Mouse (Mus musculus) heart, adult 2 months (tissue): ENCODE data around the gene Ctsk.

Experiments
- CTCF ChIP-seq: fragments of 200-600 bp; IDR thresholded peaks from 2 replicates; pipeline ENCODE4 v1.8.1; 2022; ENCODE audit warnings: antibody characterized with exemption, mild to moderate bottlenecking, moderate library complexity
- POLR2A ChIP-seq: fragments of 200-500 bp; IDR thresholded peaks from 2 replicates; pipeline ENCODE4 v1.6.1; 2011; ENCODE audit warnings: mild to moderate bottlenecking, low read depth, low read length, control low read depth; ENCODE audit not compliant: insufficient read depth

GRCm38 (mm10) chr3:95488679-95489078 lies 10.4 kb upstream of the Ctsk start:
- TF ChIP-seq CTCF (no peak), POLR2A (no peak)
